Mouse (Mus musculus) B cell, adult 2 months (primary cell): Measurements from ENCODE around the gene Wnt5b.

Experiments
- DNase-seq, 2 experiments: peaks; one replicate each; pipeline ENCODE4 v3.0.0; 2022

Gene Wnt5b

DNA sequence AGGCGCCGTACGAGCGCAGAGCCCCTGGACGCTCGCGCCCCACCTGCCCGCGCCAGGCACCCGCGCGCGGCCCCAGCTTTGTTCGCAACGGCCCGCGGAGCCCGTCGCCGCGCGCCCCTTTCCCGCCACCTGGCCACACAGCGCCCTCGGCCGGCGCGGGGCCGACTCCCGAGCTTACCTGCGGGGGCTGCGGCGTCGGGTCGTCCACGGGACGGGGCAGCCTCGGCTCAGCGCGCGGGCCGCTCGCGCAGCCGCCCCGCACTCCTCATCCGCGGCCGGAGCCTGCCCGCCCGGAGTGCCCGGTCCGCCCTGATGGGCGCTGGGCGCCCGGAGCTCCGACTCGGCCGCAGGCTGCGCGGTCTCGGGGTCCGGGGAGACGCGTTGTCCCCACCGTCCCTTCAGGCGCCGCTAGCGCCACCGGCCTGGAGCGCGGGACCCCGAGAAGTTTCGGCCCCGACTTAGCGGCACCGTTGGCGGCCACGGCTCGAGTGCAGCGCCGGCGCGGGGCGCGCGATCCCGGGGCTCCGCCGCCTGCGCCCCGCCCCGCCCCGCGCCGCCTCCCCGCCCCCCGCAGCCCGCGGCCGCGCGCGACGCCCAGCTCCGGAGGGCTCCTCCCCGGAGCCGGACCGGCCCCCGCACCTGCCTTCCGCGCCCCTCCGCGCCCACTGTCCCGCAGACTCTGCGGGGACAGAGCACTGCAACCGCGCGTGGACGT lies at the start of gene Wnt5b:
TSS of gene Wnt5b (minus strand) at position 545 of the 715 bp plus-strand sequence.
- no peak for DNase-seq

- DNase-seq: no peak
These were observed 46.7 kb upstream of the Wnt5b start for GRCm38 (mm10) chr6:119590872-119591271.

- no peak for DNase-seq
These were observed 43.8 kb upstream of the Wnt5b start for GRCm38 (mm10) chr6:119587897-119588296.

DNA sequence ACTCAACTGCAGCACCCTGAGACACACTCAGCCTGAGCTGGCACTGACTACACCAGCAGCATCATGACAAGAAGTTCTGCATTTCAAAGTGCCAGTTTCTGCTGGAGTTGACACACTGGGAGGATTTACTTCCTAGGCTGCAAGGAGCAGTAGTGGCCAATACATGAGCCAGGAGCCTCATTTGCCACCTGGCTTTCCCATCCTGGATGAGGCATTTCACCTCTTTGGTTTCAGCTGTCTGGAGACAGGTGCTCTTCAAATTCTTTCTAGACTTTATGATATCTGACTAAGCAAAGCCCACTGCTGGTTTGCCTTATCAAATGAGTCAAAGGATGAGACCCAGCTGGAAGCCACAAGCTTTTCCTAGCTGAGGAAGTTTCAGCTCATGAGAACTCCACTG lies 43.3 kb upstream of the Wnt5b start:
- no peak for DNase-seq

DNA sequence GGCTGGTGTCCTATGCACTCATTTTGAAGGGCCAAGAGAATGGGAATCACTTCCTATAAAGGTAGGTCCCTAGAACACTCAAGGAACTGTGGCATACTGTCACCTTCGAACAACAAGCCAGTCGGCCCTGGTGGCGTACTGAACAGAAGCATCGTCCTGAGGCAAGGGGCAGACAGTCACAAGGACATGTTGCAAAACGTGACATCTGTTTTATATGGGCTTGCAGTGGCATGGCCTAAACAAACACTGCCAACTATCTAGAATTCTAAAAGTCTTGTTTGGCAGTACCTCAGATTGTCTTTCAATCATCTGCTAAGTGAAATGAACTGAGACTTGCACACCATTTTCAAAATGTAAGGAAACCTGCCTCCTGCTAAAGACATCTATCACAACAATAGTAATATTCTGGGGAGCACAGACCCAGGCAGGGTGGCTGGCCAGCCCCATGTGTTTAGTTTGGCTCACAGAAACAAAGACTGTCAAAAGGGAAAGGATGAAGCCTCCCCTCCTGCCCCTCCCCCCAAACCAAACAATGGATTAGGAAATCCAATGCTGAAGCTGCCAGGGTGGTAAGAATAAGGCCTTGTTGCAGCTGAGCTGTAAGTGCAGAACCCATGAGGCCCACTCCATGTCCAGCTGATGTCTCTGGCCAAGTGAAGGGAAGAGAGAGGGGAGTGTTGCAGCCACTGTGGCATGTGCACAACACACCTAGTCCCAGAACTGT lies 41.7 kb upstream of the Wnt5b start:
- no peak for DNase-seq

DNA sequence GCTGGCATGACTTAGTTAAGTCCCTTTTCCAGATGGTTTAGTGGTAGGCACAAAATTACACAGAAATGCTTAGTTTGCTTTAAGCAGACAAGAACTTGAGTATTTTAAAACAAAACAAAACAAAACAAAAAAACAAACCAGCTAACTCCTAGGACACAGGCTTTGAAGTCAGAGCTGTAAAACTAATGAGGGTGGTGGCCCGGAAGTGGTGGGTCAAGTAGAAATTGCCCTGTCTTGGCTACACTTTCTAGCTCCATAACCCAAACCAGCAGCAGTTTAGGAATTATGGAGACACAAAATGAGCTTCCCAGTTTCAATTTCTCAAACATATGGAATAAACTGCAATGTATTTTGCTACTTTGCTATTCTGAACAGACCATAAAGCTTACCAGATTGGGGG lies 39.9 kb upstream of the Wnt5b start:
- DNase-seq: no peak

DNA sequence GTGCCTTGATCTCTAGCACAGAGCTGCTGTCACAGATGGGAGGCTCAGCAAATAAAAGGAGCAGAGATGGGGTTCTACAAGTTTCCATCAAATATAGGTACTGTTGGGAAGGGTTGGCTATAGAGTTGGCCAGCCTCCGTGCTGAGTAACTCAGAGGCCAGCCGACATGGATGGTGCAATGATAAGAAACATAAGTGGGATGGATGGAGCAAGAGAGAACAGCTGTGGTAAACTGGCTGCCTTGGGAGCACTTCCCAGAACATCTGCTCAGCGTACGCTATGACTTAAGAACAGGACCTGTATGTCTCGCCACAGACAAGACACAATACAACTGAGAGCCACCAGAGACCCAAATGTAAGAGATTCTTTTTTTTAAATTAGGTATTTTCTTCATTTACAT lies 39.0 kb upstream of the Wnt5b start:
- DNase-seq: no peak

GRCm38 (mm10) chr6:119576706-119577105 lies 32.6 kb upstream of the Wnt5b start:
- no peak for DNase-seq

GRCm38 (mm10) chr6:119575331-119575730 lies 31.2 kb upstream of the Wnt5b start:
- DNase-seq: no peak

DNA sequence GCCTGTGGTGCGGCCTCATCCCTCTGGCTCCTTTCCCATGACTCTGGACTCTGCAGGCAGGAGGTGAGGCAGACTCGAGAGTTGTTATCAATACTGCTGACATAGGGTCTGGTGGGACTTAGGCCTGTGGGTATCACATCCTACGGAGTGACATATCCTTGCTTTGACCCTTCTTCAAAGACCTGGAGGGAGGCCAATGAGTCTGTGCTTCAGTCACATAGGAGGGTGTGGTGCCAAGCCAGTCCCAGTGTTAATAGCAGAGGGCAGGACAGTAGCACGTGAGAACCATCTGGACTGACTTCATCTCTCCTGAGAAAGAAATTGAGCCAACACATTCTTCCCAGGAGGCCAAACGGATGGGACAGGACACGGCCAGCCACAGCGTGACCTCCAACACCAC lies 28.1 kb upstream of the Wnt5b start:
- DNase-seq: no peak

DNA sequence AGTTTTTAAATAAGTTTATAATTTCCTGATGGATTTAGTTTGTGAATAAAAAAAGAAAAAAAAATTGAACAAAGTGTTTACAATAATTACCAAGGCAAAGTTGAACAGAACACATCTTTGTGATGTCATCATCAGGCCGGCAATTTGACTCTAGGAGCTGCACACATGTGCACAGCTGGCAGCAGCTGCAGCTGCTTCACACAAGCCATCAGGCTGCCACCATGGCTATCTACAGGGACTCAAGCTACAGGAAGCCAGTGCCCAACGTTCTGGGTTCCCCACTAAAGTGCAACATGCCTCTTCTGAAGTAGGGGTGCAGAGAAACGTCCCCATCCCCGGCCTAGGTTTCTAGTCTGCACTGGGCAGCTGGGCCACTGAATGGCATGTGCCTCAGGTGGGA lies 26.6 kb upstream of the Wnt5b start:
- DNase-seq: no peak

DNA sequence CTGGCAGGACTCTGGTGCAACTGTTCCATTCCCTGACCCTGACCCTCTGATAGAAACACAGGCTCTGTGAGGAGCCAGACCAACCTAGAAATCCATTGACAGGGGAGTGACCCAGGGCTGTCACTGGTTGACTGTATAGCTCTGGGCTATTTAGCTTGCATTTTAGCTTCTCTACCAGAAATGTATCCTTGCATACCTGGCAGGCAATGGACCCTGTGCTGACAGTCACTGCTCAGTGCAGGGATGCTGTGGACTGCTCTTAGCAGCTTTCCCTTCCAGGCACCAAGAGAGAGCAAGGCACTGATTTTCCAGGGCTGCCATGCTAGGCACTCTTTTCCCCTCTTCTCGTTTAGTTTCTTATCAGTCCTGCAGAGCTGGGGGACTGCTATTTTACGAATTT lies 24.2 kb upstream of the Wnt5b start:
- no peak for DNase-seq

GRCm38 (mm10) chr6:119565451-119566379 lies 21.6 kb upstream of the Wnt5b start:
- DNase-seq: no peak

GRCm38 (mm10) chr6:119562558-119562957 lies 18.4 kb upstream of the Wnt5b start:
- no peak for DNase-seq

GRCm38 (mm10) chr6:119558855-119559254 lies 14.7 kb upstream of the Wnt5b start:
- DNase-seq: no peak

DNA sequence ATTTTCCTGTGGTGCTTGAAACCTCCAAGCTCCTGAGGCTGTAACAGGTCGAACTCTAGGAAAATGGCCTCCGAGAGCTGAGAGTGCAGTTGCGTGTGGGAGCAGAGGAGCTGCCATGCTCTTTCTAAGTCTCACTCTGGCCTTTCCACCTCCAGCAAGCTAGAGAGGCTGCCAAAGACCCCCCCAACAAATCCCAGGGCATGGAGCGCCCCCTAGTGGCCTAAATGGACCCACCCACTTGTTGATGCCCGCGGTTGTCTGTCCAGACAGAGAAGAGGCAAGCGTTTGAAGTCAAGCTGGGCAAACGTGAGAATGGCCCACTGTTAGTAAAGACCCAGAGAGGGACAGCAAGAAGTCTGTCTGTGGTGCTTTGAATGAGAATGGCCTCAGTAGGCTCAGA lies 10.3 kb upstream of the Wnt5b start:
- DNase-seq: peak; percentile 10 to 17

- no peak for DNase-seq
These were observed 344 bp upstream of the Wnt5b start for GRCm38 (mm10) chr6:119544518-119544864.

DNA sequence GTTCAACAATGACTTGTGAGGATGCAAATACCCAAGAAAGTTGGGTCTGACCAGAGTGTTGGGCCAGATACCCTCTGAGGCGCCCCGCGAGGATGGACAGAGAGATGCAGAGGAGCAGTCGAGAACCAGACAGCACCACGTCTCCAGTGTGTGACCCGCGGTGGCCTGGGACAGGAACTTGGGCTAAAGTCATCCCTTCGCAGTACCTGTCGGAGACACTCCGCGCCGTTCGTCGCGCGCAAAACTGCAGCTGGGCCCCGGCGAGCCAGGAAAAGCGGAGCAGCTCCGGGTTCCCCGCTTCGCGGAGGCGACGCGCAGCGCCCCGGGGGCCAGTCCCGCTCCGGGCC lies 718 bp downstream of the Wnt5b start:
- DNase-seq: no peak

GRCm38 (mm10) chr6:119535867-119536266 lies 8.3 kb downstream of the Wnt5b start:
- DNase-seq: no peak

DNA sequence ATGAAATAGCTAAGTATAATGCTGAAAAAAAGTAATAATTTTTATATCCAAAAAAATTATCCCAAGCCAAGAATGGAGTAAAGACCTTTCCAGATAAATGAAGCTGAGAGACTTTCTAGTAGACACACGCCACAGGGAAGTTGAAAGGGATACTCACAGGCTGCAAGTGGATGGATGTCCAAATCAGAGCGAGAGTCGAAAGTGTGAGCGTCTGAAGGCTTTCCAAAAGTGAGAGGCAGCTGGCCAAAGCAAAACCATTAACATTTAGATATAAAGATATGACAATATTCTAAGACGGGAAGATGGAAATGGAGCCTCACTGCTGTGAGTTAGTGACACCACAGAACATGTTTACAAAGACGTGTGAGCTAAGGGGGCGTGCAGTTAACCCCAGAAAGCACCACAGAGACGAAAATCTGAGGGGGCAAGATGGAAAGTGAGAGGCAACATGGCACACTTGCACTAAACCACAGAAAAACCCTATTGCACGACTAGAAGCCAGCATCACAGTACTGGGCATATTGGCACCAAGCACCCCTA lies 10.9 kb downstream of the Wnt5b start:
- DNase-seq: no peak

GRCm38 (mm10) chr6:119529659-119530058 lies 14.5 kb downstream of the Wnt5b start:
- DNase-seq: no peak

DNA sequence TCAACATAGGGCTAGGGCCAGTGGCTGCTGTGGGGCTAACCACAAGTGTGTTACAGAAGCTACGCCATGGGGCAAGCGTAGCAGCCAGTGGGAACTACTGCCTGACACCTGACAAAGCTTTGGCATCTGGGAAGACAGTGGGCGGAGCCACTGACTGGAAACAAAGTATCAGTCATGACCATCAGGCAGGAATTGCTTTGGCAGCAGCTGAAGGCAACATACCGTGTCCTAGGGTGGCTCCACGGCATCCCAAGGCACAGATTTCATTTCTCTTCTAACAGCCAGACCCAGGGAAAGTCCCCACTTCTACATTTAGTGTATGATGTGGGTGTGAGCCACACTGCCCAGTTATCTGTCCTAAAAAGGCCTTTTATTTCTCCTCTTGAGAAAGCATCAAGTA lies 17.6 kb downstream of the Wnt5b start:
- DNase-seq: no peak

DNA sequence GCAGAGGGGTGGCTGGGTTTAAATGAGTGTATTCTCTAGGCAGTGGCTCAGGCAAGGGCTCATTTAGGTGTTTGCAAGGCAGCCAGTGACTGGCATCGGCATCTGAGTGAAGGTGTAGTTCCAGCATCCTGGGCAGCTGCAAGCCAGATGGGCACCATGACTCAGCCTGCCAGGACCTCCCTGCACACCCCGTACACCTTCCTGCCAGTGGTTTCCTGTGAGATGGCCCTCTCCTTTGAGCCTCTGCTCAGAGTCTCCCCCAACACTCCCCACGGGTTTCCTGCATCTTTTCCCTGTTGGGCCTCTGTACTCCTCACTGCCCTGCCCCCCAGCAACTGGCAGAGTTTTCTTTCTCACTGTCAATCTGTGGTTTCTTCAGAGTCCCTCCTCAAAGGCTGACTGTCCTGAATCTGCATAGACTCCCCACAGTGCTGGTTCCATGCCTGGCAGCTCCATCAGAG lies 22.2 kb downstream of the Wnt5b start:
- no peak for DNase-seq
